Mouse (Mus musculus): ENCODE measurements around the gene Alx3. TPM values are rescaled to one million over a fixed set of nuclear protein-coding genes. Genes with fewer than 3 reads are reported as not detected.

Alx3 gene
- not detected in 2 replicates for polyA plus RNA-seq (2012; ENCODE audit: insufficient read depth, insufficient read length, missing spikeins)

GRCm38 (mm10) chr3:107594662-107595263, at the start of gene Alx3:
TSS of gene Alx3 (plus strand) at chr3:107595031.
- no peaks in the 10 kb centered on the region for H3K4me1 ChIP-seq (ENCODE audit: control insufficient read depth, insufficient read depth, low read length)
- H3K27ac ChIP-seq (ENCODE audit: insufficient read depth, low read depth, low read length): no peak within 1 kb of the TSS
- no peak for TF ChIP-seq CTCF (IDR thresholded peaks at IDR 0.05; ENCODE audit: low read depth, low read length)
- TF ChIP-seq POLR2A (IDR thresholded peaks at IDR 0.05; ENCODE audit: borderline replicate concordance, low read depth, low read length): no peak
- H3K4me3 ChIP-seq (ENCODE audit: insufficient read depth, low read length): peak within 1 kb of the TSS; percentile 30; the same call in 1 of the 2 replicates

GRCm38 (mm10) chr3:107545278-107545677, 49.6 kb upstream of the Alx3 start:
- H3K4me1 ChIP-seq (ENCODE audit: control insufficient read depth, insufficient read depth, low read length): no peaks in the 10 kb centered on the region
- no peak overlapping the region for H3K4me3 ChIP-seq (ENCODE audit: insufficient read depth, low read length)
- H3K27ac ChIP-seq (ENCODE audit: insufficient read depth, low read depth, low read length): no peak overlapping the region
- TF ChIP-seq CTCF (IDR thresholded peaks at IDR 0.05; ENCODE audit: low read depth, low read length): no peak
- no peak for TF ChIP-seq POLR2A (IDR thresholded peaks at IDR 0.05; ENCODE audit: borderline replicate concordance, low read depth, low read length)

- no peak for TF ChIP-seq POLR2A (IDR thresholded peaks at IDR 0.05; ENCODE audit: borderline replicate concordance, low read depth, low read length)
- no peak for TF ChIP-seq CTCF (IDR thresholded peaks at IDR 0.05; ENCODE audit: low read depth, low read length)
- no peaks in the 10 kb centered on the region for H3K4me1 ChIP-seq (ENCODE audit: control insufficient read depth, insufficient read depth, low read length)
These were observed 49.0 kb upstream of the Alx3 start for GRCm38 (mm10) chr3:107545716-107546412.

GRCm38 (mm10) chr3:107546956-107547355, 47.9 kb upstream of the Alx3 start:
- TF ChIP-seq POLR2A (IDR thresholded peaks at IDR 0.05; ENCODE audit: borderline replicate concordance, low read depth, low read length): no peak
- TF ChIP-seq CTCF (IDR thresholded peaks at IDR 0.05; ENCODE audit: low read depth, low read length): no peak
- Histone ChIP-seq H3K27ac (ENCODE audit: insufficient read depth, low read depth, low read length) (no peak overlapping the region), H3K4me1 (ENCODE audit: control insufficient read depth, insufficient read depth, low read length) (no peaks in the 10 kb centered on the region), H3K4me3 (ENCODE audit: insufficient read depth, low read length) (no peak overlapping the region)

More at GRCm38 (mm10) chr3:107545716-107546412, 49.0 kb upstream of the Alx3 start:
- Histone ChIP-seq H3K4me3 (ENCODE audit: insufficient read depth, low read length) (no peak overlapping the region), H3K27ac (ENCODE audit: insufficient read depth, low read depth, low read length) (no peak overlapping the region)

GRCm38 (mm10) chr3:107550409-107551049, 44.3 kb upstream of the Alx3 start:
- no peaks in the 10 kb centered on the region for H3K4me1 ChIP-seq (ENCODE audit: control insufficient read depth, insufficient read depth, low read length)
- H3K4me3 ChIP-seq (ENCODE audit: insufficient read depth, low read length): no peak overlapping the region
- H3K27ac ChIP-seq (ENCODE audit: insufficient read depth, low read depth, low read length): no peak overlapping the region
- TF ChIP-seq CTCF (IDR thresholded peaks at IDR 0.05; ENCODE audit: low read depth, low read length) (peak; percentile 72), POLR2A (IDR thresholded peaks at IDR 0.05; ENCODE audit: borderline replicate concordance, low read depth, low read length) (no peak)

GRCm38 (mm10) chr3:107554842-107555241, 40.0 kb upstream of the Alx3 start, which contains the start of gene Ubl4b:
TSS of gene Ubl4b (minus strand) at chr3:107555073.
- TF ChIP-seq CTCF (IDR thresholded peaks at IDR 0.05; ENCODE audit: low read depth, low read length) (no peak), POLR2A (IDR thresholded peaks at IDR 0.05; ENCODE audit: borderline replicate concordance, low read depth, low read length) (no peak)
- no peaks in the 10 kb centered on the region for H3K4me1 ChIP-seq (ENCODE audit: control insufficient read depth, insufficient read depth, low read length)
- no peak within 1 kb of the TSS for H3K27ac ChIP-seq (ENCODE audit: insufficient read depth, low read depth, low read length)
- no peak within 1 kb of the TSS for H3K4me3 ChIP-seq (ENCODE audit: insufficient read depth, low read length)

GRCm38 (mm10) chr3:107558740-107559139, 36.1 kb upstream of the Alx3 start:
- no peak overlapping the region for H3K4me3 ChIP-seq (ENCODE audit: insufficient read depth, low read length)
- TF ChIP-seq POLR2A (IDR thresholded peaks at IDR 0.05; ENCODE audit: borderline replicate concordance, low read depth, low read length): no peak
- TF ChIP-seq CTCF (IDR thresholded peaks at IDR 0.05; ENCODE audit: low read depth, low read length): no peak
- H3K4me1 ChIP-seq (ENCODE audit: control insufficient read depth, insufficient read depth, low read length): no peaks in the 10 kb centered on the region
- no peak overlapping the region for H3K27ac ChIP-seq (ENCODE audit: insufficient read depth, low read depth, low read length)

- no peaks in the 10 kb centered on the region for H3K4me1 ChIP-seq (ENCODE audit: control insufficient read depth, insufficient read depth, low read length)
- TF ChIP-seq CTCF (IDR thresholded peaks at IDR 0.05; ENCODE audit: low read depth, low read length) (peak; percentile 65), POLR2A (IDR thresholded peaks at IDR 0.05; ENCODE audit: borderline replicate concordance, low read depth, low read length) (no peak)
- H3K4me3 ChIP-seq (ENCODE audit: insufficient read depth, low read length): no peak overlapping the region
- H3K27ac ChIP-seq (ENCODE audit: insufficient read depth, low read depth, low read length): no peak overlapping the region
These were observed 35.6 kb upstream of the Alx3 start for GRCm38 (mm10) chr3:107559183-107559582.

- H3K4me1 ChIP-seq (ENCODE audit: control insufficient read depth, insufficient read depth, low read length): no peaks in the 10 kb centered on the region
- no peak for TF ChIP-seq CTCF (IDR thresholded peaks at IDR 0.05; ENCODE audit: low read depth, low read length)
- no peak for TF ChIP-seq POLR2A (IDR thresholded peaks at IDR 0.05; ENCODE audit: borderline replicate concordance, low read depth, low read length)
- H3K27ac ChIP-seq (ENCODE audit: insufficient read depth, low read depth, low read length): no peak overlapping the region
- H3K4me3 ChIP-seq (ENCODE audit: insufficient read depth, low read length): no peak overlapping the region
These were observed 32.7 kb upstream of the Alx3 start for GRCm38 (mm10) chr3:107562104-107562503.

- no peak for TF ChIP-seq CTCF (IDR thresholded peaks at IDR 0.05; ENCODE audit: low read depth, low read length)
- no peak for TF ChIP-seq POLR2A (IDR thresholded peaks at IDR 0.05; ENCODE audit: borderline replicate concordance, low read depth, low read length)
- H3K27ac ChIP-seq (ENCODE audit: insufficient read depth, low read depth, low read length): no peak overlapping the region
- no peaks in the 10 kb centered on the region for H3K4me1 ChIP-seq (ENCODE audit: control insufficient read depth, insufficient read depth, low read length)
- no peak overlapping the region for H3K4me3 ChIP-seq (ENCODE audit: insufficient read depth, low read length)
These were observed 32.2 kb upstream of the Alx3 start for GRCm38 (mm10) chr3:107562591-107562990.
